Mouse (Mus musculus) ZHBTc4 (cell line): ENCODE results near the gene Glis3.

ENCODE experiments used
- DNase-seq: peaks from one replicate; pipeline ENCODE4 v3.0.0-alpha.2; 2011; ENCODE audit warnings: low read depth, low spot score

Glis3 gene

GRCm38 (mm10) chr19:28335890-28336289 lies 344.0 kb downstream of the Glis3 start:
- DNase-seq: no peak

- no peak for DNase-seq
Observed at GRCm38 (mm10) chr19:28333007-28333766, 346.7 kb downstream of the Glis3 start.

DNA sequence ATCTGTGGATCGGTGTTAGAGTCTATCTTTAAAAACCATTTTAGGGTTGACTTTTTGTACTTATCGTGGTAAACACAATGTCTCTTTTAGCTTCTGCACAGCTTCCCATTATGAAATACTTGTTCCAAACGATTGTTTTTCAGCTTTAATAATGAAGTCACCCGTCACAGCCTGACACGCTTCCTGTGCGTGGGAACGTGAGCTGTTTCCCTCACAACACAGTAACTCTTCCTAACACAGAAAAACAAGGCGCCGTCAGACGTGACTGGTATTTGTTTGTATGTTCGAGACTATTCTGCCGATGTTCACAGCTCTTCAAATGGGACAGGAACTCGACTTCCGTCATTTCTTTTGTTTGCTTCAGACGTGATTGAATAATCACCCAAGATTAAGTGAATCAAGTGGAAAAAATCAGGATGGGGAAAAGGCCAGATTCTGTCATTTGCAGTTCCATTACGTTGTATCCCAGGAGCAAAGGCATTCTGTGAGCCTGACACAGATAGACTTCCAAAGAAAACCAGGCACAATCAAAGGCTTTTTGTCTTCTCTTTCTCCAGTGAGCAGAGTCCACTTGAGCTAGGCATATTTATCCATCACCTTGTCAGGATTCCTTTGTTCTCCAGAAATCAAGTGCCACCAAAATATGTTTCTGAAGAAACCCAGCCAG lies 351.3 kb downstream of the Glis3 start:
- no peak for DNase-seq

DNA sequence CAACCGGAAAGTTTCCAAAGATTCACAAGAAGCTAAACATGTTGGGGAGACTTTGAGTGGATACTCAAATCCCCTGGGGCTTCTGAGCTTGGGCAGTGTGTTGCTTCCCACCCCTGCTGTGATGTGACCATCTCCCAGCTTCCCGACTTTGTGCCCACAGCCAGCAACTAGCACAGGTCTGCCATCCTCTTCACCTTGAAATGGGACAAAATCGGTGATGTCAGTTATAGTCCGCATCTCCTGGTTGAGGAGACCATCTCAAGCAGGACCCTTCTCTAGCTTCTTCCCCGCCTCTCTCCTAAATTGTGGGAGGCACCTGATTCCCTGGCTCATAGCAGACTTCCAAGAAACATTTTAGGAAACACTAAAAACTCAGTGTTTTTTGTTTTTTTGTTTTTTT lies 352.3 kb downstream of the Glis3 start:
- DNase-seq: no peak

- DNase-seq: no peak
Observed at GRCm38 (mm10) chr19:28306036-28306435, 373.8 kb downstream of the Glis3 start.

DNA sequence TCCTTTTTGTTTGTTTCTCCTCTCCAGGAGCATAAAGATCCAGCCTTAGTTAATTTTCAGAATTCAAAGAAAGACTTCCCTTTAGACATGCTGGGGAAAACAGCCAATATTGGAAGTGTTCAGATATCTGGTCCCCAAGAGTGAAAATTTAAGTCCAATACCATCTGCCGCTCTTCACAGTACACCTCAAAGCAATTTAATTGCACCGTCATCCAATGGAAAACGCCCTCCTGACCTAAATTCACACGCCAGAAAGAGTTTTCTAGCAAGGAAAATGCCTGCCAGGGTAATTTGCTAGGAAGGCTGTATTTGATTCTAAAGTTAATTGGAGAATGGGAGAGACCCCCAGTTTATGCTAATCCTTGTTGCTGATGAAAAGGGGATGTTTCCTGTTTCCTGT lies 374.4 kb downstream of the Glis3 start:
- DNase-seq: no peak

GRCm38 (mm10) chr19:28302831-28303242 lies 377.0 kb downstream of the Glis3 start:
- no peak for DNase-seq

- DNase-seq: no peak
Observed at GRCm38 (mm10) chr19:28300226-28300625, 379.7 kb downstream of the Glis3 start.

DNA sequence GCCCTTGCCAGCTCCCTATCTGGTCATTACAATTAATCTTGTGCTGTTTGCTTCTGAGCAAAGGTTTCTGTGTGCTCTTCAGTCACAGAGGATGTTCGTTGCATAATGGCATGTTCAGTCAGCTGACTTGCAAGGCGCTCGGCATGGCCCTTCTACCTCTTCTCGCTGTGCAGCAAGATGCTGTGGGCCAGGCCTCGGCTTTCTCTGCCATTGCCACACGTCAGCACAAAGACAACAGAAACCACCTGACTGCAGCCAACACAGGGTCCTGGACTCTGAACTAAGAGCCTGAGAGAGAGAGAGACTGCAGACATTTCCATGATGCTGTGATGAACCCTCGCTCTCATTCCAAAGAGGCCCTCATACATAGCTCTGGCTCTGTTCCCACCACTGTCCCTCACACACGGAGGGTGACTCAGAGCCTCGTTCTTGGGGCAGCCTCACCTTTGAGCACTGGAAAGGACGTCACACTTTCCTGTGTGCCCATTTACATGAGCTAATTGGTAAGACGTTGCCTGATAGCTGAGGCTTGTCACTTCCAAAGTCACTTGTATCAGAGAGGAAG lies 380.6 kb downstream of the Glis3 start:
- no peak for DNase-seq

- no peak for DNase-seq
Observed at GRCm38 (mm10) chr19:28298669-28299068, 381.2 kb downstream of the Glis3 start.

GRCm38 (mm10) chr19:28291596-28291995 lies 388.3 kb downstream of the Glis3 start:
- no peak for DNase-seq

- no peak for DNase-seq
Observed at GRCm38 (mm10) chr19:28289457-28289856, 390.4 kb downstream of the Glis3 start.

- DNase-seq: no peak
Observed at GRCm38 (mm10) chr19:28287431-28287830, 392.4 kb downstream of the Glis3 start.

DNA sequence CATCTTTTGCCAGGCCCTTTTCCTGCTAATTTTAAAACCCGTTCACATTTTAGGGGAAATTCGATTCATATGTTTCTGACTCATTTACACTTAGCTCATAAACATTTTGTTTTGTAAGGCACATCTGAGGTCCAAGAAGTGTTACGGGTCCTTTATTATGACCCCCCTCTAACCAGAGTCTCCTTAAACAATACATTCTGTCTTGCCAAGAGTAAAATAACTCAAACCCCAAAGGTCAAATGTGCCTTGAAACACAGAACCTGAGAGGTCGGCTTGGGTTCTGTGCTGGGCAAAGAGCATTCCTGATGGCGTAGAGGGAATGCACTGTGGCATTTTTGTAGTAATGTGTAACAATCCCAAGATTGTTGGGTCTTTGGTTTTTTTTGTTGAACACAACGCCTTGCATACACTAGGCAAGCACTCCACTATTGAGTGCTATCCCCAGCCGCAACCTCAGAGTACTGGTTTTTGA lies 395.7 kb downstream of the Glis3 start:
- no peak for DNase-seq

GRCm38 (mm10) chr19:28283241-28284097 lies 396.4 kb downstream of the Glis3 start:
- no peak for DNase-seq

DNA sequence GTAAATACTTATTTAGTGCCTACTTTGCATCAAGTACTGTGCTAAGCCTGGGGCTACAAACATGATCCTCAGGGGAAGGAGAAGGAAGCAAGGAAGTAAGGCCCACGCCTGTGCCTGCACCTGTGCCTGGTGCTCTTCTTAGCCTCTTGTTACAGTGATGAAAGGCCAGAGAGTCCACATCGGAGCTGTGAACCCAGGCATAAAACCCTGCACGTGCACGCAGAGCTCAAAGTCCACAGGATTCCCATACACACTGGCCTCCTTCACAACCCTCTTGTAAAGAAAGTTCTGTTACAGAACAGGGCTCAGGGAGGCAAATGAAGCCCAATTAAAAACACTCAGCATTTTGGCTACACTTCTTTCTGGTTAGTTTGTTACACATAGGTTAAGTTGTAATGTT lies 398.5 kb downstream of the Glis3 start:
- no peak for DNase-seq

DNA sequence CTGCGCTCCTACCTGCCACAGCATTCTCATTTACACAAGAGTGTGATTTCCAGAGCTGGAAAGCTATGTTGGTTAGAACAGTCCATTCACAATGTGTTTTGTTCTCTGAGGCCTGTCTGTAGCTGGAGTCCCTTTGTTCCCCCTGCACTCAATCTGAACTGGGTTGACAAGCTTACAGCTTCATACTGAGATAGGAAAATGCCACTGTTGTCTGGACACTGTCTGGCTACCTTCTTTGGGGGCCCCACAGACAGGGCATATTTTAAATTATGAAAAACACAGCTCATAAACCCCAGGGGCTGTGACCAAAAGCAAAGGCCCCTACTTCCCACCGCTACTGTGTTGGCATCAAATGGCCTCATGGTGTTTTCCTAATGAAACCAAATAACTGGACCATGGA lies 402.8 kb downstream of the Glis3 start:
- no peak for DNase-seq

GRCm38 (mm10) chr19:28274501-28274900 lies 405.4 kb downstream of the Glis3 start:
- no peak for DNase-seq

DNA sequence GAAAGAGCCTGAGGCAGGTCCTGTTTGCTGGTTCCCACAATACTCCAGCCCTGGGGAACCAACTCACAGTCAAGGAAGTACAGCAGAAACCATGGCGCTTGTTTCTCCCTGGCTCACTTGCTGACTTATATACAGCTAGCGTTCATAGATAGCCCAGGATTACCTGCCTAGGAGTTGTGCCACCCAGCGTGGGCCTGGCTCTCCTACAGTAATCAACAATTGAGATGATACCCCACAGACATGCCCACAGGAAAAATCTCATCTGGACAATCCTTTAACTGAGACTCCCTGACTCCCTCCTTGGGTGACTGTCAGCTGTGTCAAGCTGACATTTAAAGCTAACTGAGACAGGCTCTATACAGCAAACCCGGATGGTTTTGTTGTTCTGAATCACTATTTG lies 405.9 kb downstream of the Glis3 start:
- DNase-seq: no peak

DNA sequence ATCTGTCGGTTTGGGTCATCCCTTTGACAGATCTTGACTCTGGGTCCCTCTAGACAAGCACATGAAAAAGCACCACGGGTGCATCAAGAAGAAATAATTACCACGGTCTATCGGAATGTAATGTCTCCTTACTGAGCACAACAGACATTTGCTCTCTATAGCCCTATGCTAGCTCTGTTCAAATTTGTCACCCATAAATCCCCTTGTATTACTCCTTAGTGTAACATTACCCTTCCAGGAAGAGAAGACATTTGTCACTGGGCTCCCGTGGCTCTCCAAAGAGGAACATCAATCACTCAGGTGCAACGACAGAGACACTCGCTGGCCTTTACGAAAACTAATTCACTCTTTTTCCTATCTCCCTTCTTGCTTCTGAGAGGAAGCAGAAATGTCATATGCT lies 413.0 kb downstream of the Glis3 start:
- DNase-seq: no peak

DNA sequence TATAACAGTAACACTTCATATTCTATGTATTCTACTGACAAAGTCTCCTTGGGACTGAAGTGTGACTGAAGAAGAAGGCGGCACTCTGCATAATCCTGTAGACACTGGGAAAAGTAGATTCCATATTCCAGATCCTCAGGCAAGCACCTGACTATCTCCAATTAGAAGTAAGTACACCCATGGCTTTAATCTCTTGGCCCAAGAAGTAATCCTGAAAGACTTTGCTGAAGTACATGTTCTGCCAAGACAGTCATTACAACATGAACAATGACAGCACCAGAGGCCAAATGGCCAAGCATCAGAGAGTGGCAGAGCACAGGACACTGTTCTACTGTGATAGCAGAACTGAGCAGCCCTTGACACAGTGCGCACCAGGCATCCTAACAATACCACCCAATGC lies 414.1 kb downstream of the Glis3 start:
- no peak for DNase-seq
